Mouse (Mus musculus) common myeloid progenitor, adult 5-6 weeks (primary cell): ENCODE measurements around the gene Gm45837. TPM values are rescaled to one million over a fixed set of nuclear protein-coding genes. Genes with fewer than 3 reads are reported as not detected.
A peak's percentile ranks its signal among the peaks of the same experiment; 100 is the strongest.

Source experiments
- ATAC-seq: replicated peaks from 2 replicates; pipeline ENCODE4 v1.8.0; 2016; ENCODE audit warnings: low read depth, mild to moderate bottlenecking, moderate TSS enrichment, inconsistent platforms; ENCODE audit not compliant: poor library complexity, severe bottlenecking
- total RNA-seq: library from RNA; stranded (forward); fragments of 200-1000, 187-1606 nt; gene quantifications from 2 replicates; pipeline ENCODE4 v1.2.3, GENCODE M21; 2017

The Gm45837 gene
- total RNA-seq, 1 experiment from 2014 or later: 6.5 TPM

DNA sequence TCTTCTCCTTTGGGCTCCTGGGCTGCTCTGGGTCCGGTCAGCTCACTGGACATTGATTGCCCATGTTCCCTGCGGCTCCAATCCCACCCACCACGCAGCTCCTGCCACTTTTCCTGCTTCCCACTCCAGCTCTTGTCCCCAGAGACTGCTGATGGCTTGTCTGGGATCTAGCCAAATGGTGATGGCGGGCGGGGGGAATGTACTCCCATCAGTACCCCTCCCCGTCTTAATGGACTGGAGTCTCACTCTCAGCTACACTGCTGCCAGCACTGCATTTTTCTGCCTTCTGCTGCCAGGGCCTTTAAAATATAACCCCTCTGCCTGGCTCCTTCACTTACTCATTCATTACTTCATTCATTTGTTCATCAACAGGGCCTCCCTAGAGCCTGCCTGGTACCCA, 13.3 kb downstream of the Gm45837 start:
- ATAC-seq: no peak

DNA sequence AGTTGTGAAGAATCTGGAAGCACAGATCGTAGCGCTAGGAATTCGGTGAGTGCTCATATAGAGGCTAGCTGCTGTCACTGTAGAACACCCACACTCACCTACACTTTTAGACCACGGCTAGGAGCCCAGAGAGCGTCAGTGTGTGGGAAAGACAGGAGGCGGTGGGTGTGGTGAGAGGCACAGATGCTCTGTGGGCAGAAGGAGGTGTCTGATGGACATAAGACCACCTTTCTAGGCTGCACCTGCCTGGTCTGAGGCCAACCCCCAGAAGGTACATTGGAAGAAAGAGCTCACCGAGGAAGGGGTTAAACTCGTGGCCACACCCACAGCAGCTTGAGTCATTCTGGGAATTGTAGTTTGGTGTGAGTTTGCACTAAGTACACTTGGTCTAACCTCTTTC, 16.0 kb downstream of the Gm45837 start:
- no peak for ATAC-seq

DNA sequence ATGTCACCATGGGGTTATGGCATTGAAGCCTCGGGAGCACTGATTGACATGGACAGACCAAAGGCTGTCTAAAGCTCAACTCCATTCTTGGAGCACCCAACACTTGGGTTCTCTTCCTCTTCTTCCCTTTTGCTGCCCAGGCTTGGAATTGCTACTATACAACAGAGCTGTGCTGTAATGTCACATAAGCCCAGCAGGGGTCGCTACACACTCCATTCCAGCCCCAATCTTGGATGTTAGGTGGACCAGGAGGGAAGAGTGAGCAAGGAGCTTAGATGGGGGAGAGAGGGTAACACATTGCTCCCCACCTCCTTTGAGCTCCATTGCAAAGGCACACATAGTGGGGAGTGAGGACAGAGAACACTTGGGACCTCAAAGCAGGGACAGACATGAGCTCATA, 17.1 kb downstream of the Gm45837 start:
- peak; percentile 66 for ATAC-seq

DNA sequence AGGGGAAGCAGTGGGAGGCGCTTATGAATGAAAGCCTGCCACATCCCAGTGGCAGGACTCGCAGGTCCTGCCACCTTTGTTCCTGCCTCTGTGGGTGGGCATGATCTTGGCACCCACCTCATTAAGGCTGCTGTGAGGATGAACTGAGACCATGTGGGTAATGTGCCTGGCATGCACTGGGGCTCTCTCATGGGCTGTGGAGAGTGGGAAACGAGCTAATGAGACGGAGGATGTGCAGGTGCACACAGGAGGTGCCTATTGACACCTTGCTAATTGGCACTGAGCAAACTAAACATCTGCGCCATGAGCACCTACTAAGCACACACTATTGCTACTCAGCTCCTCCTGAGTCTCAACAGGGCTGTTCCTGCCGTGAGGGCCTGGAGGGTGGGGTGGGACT, 24.4 kb downstream of the Gm45837 start:
- ATAC-seq: no peak

DNA sequence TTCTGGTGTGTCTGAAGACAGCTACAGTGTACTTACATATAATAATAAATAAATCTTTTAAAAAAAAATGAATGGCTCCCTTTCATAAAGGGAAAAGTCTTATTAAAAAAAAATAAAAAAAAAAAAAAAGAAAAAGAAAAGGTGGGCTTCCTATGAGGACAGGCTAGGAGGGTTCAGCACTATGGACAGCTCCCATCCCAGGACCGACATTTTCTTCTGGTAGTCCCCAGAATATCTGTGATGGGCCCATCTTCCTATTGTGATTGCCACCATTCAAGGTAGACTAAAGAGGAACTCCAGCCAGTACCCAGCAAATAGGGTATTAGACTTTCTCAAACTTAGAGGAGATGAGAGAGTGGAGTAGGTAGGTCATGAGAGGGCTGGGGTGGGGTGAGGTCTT, 27.2 kb downstream of the Gm45837 start:
- peak; percentile 66; the same call in 1 of the 2 replicates for ATAC-seq

DNA sequence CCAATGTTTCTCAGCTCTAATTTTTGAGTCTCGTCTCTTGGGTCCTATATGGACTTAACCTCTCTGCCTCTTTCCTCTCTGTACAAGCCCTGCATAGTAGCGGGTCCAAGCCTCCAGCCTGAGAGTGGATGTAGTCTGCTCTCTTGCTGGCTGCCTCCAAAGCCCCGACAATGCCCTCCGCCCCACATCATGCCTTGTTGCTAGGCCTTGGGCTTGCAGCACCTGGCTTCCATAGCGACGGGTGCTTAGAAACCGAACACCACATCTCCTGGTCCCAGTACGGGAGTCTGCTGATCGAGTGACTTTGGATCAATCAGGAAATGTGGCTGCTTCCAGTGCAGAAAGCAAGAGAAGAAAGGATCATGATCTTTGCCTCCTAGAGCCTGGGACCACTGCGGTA, 32.4 kb downstream of the Gm45837 start:
- ATAC-seq: no peak

DNA sequence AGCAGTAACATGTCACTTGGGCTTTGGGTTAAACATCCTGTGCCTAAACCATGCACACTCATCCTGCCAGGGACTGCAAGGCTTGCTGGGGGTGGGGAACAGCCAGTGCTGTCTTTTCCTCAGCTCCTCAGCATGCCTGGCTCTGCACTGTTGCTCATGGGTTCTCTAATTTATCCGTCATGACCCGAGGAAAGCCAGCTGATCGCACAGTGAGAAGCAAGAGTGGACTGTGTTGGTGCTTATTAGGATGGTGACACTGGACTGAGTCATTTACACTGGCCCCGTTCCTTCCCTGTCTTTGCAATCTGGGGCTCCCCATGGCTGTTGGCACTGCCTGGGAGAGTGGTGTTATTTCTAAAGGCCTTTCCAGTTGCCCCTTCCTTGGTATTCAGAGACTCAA, 33.5 kb downstream of the Gm45837 start:
- no peak for ATAC-seq

DNA sequence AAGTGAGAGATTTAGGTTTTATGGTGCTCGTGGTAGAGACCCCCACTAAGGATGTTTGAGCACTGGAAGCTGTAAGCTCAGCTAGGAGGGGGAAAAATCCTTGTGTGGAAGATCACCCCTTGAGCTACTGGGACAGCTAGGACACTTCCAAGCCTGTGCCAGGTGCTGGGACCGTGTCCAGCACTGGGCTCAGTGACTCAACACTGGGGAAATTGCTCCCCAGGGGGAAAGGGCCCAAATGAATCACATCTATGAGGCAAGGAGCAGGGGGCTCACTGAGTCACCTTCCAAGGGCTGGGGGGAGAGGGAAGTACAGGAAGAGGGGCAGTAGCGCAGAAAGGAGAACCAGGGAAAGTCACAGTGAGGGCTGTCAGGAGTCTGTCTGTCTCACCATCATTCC, 39.2 kb downstream of the Gm45837 start:
- no peak for ATAC-seq

DNA sequence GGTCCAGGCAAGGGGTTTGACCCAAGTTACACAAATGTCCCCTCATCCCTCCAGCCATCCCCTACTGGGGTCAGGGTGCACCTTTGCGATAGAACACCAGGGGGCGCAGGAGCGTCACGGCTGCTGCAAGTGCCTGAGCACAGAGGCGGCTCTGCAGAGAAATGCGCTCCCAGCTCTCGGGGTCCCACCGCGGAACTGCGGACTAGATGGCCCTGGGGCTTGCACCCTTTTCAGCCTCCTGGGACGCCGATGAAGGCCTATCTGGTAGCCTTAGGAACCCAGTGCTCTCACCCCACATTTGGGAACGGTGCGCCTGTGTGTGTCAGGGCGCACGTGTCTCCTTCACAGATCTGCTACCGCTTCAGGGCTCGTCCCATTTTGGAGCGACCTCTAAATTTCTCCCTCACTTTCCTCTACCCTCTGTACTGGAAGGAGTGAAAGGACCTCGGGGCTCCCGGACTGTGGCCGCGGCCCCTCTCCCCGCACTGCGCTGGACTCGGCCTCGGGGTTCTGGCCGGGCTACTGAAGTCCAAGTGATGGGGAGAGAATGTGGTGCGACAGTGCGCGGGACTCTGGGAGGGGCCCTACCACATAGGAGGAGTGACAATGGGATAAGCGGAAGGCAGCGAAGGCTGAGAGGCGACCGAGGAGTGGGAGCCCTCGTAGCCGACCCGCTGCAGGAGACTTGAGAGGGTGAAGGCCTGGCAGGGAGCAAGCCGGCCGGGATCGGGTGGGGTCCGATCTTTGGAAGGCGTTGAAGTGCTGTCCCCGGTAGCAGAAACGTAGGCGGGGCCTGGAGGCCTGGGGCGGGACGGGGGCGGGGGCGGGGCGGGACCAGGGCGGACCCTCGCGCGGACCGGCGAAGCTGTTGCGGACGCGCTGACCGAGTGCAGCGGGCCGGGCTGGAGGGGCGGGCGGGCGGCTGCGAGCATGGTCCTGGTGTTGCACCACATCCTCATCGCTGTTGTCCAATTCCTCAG, 40.0 kb downstream of the Gm45837 start:
- ATAC-seq: peak; percentile 79

DNA sequence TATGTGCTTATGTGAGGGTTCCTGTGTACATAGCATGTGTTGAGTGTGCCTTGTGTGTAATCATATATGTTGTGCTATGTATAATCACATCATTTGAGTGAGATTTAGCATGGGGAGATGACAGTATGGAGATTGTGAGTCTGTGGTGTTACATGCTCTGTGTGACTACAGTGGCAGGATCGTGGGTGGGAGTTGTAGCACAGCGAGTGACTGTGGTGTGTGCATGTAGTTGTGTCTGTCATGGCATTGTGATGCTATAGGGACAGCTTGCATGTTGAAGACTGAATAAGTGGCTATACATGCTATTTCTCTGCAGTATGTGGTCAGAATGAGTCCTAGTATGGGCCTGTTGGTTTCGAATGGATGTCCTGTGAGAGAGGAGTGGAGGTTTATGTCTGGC, 42.0 kb downstream of the Gm45837 start:
- ATAC-seq: no peak

DNA sequence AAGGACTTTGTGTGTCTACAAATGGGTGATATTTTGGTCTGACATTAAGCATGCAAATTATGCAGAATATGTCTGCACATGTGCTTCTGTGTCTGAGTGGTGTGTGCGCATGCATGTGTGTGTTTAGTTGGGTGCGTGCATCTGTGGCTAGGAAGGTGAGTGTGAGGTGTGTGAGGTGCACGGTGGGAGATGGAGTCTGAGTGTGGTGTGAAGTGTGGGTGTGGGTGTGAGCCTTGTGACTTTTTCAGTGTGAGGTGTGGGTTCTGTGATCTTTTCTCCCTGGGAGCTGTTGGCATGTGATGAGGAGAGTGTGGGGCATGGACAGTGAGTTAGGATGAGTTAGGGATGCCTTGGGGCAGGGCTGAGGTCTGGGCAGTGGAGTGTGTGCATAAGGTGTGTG, 42.6 kb downstream of the Gm45837 start:
- no peak for ATAC-seq

DNA sequence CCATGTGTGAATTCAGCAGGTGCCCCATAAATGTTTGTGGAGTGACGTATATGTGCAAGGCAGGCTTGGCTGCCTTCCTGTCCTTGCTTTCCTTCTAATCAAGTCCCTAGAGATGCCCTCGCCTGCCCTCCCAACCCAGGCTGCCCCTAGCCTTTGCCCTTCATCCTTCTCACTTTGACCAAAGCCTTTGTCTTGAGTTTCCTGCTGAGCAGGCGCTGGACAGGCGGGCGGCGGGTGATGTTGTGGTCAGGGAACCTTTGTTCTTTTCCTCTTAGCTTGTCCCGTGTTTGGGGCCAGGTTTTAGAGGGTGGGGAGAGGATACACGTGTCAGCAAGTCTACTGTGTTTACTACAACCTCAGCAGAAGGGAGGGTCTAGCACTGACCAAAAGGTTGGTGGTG, 43.0 kb downstream of the Gm45837 start:
- no peak for ATAC-seq

DNA sequence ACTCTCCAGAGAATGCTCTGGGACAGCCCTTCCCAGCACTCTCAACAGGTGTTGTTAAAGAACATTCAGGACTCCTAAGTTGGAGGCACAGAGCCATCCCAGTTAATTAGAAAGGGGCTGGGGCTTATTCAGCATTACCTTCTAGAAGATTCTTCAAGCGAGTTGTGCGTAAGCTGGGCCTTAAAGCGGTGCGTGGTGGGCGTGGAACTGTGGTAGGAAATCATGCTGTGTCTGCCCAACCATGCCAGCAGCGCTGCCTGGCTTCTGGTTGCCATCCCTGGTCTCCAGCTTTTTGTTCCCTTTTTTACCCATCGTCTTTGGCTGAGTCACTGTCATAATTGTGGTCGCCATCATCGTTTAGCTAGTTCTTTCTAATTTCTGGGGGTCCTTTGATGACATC, 43.8 kb downstream of the Gm45837 start:
- ATAC-seq: peak; percentile 61

DNA sequence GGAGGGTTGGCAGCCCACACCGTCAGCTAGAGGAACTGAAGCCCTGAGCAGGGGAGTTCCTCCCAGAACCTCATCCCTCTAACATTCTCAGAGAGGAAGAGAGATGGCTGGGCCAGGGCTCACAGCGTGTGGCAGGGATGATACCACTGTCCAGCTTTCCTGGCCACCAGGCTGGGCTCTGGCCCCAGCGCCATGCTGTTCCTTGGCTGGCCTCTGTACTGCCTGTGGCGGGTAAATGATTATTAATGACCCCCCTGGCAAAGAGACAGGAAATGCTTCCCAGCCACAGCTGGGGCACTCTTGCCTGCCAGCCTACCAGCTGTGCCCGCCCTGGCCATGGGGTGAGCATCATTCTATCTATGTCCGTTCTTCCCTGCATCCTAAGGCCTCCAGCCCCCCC, 44.5 kb downstream of the Gm45837 start:
- ATAC-seq: no peak

DNA sequence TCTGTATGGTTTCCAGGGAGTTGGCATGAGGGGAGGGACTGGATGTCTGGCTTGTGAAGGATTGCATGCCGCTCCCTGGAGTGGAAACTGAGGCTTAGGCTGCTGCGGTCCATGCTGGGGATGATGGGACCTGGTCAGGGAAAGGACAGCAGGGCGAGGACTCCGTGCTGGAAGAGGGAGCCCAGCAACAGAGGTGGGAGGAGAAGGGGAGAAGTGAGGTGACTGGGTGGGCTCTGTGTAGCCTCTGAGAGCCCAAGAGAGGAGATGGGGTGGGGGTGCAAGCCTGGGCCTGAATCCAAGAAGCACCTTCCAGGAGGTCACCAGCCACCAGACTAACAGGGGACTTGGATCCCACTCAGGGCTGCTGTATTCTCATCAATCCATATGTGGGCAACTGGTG, 45.6 kb downstream of the Gm45837 start:
- no peak for ATAC-seq

DNA sequence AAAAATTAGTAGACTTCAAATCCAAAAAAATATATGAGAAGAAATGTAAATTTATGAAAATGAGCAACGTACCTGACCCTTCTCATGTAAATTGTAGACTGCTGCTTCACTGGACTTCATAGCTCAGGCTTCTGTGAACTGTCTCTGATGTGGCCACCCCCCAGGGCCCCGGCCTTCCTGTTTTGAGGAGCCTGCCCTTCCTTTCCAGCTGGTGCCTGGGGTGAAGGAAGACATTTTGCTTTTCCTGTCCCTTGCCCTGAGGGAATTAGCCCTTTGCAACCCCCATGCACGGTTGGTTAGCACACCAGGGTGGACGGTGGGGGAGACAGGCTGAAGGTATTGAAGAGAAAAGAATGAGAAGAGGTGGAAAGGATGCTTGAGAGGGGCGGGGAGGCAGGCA, 46.1 kb downstream of the Gm45837 start:
- ATAC-seq: no peak

DNA sequence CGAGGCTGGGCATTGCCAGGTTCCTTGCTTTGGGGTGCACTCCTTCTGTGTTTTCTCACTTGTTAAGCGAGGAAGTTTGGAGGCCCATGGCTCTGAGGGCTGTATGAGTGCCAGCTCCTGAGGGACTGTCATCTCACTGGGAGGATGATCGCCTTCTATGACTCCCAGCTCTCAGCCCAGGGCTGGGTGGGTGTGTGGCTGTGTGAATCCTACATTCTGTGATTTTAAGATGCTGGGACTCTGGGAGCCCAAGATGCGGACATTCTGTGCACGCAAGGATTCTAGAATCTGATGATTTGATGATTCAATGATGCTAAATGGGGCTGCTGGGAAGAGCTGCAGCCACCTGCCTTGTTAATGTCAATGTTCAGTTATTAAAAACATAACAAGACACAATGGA, 46.6 kb downstream of the Gm45837 start:
- ATAC-seq: no peak

DNA sequence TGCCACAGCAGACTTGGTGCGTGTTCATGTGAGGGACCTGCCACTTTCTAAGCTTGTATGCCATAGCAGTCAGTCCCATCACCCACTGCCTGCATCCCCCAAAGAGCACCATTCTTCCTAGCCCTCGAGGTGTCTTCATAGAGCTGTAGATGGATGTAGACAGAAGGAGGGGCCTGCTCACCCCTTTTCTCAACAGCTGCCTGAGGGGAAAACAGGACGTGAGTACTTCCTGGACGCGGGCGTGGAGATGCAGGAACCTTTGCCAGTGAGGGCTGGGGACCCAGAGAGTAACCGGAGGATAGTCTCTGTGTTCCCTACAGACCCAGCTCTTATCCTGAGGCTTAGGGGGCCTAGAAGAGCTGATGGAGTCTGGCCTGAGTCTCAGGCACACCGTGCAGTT, 47.1 kb downstream of the Gm45837 start:
- no peak for ATAC-seq

DNA sequence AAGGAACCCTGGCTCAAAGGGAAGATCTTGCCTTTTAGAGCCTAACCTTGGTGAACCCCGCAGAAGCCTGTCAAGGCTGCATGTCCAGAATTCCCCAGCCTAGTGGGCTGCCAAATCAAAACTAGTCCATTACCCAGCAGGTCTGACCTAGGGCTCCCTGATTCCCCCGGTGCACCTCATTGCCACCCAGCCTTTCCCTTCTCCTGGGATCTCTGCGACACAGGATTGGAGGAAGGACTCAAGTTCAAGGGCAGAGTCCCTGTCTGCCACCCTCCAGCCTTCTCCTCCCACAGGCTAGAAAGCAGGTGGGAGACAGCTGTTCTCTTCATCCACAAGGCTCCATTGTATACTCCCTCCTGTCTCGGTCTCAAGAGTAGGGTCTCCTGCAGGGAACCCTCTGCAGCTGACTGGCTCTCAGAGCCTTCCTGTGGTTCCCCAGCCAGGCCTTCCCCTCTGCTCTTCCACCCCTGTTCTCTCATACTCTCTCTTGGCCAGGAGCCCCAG, 47.6 kb downstream of the Gm45837 start:
- ATAC-seq: no peak

DNA sequence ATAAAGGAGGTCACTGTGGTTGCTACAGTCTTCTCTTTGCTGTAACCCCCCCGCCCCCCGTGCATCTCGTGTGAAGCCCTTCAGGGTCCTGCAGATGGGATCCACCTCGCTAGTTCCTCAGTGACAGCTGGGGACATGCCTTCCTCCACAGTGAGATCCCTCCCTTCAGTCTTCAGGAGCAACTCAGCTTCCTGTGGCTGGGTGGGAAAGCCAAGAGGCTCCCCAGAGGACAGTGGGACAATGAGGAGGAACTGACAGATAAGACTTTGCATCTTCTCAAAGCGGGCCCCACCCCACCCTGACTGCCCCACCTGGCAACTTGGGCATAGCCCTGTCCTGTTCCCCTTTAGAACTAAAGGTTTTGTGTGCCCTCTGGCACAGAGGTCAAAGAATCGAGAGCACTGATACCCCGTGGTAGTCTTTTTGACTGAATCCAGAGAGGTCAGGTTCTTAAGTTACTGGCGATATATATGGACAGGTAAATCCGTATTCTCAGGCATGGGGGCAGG, 48.7 kb downstream of the Gm45837 start:
- no peak for ATAC-seq

DNA sequence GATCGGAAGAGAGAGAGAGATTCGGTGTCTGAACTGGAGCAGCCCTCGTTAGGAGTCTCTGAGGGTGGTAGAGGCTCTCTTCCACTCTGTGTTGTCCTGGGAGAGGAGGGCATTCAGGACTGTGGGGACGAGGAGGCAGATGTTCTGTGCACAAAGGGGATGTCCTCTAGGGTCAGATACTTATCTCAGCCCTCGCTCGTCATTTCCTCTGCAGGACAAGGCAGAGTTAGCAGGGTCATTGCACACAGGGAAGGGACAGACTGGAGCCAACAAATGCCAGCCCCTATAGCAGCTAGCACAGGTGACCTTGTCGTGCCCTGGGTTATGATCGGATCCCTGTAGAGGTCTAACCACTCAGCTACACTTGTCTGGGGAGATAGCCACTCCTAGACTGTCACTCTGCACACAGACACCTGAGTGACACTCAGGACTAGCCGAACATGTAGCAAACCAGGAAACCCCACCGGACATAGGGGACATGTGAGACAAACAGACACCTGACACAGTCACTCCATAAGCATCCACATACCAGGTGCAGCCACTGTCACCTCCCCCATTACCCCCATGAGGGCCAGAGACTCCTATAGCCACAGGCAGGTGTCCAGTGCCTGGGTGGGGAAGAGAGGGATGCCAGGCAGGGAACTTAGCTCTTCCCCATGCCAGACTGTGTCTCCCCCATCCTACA, 49.4 kb downstream of the Gm45837 start:
- ATAC-seq: peak; percentile 10; the same call in 1 of the 2 replicates
